Mouse (Mus musculus) stomach, embryonic 14.5 days (tissue): ENCODE results near the gene Arl6ip1. TPM values are rescaled to one million over a fixed set of nuclear protein-coding genes. Genes with fewer than 3 reads are reported as not detected.

Source experiments
- ATAC-seq: fragments of 200-750 bp; cut with Nextera tagmentation; 2 replicates; pipeline ENCODE4 v1.8.0; 2017; ENCODE audit warnings: low read depth, moderate TSS enrichment; ENCODE audit not compliant: insufficient number of reproducible peaks, insufficient read depth, low FRiP score
- H3K27ac ChIP-seq: fragments of 300-500 bp; sonication (generic); 2 replicates; pipeline ENCODE4 v1.5.1; 2014; ENCODE audit warnings: mild to moderate bottlenecking, low read length, moderate library complexity, mixed read lengths
- H3K27me3 ChIP-seq: fragments of 300-500 bp; sonication (generic); 2 replicates; pipeline ENCODE4 v1.6.1; 2014; ENCODE audit warnings: low read length, control low read depth, mixed read lengths; ENCODE audit not compliant: control insufficient read depth, insufficient read depth
- H3K36me3 ChIP-seq: fragments of 300-500 bp; sonication (generic); 2 replicates; pipeline ENCODE4 v1.6.1; 2014; ENCODE audit warnings: mild to moderate bottlenecking, control low read depth, low read length, moderate library complexity, mixed read lengths; ENCODE audit not compliant: control insufficient read depth, insufficient read depth
- H3K4me1 ChIP-seq: fragments of 300-500 bp; sonication (generic); 2 replicates; pipeline ENCODE4 v1.6.1; 2014; ENCODE audit warnings: low read length, control low read depth, mixed read lengths; ENCODE audit not compliant: control insufficient read depth, insufficient read depth
- H3K4me2 ChIP-seq: fragments of 300-500 bp; sonication (generic); replicated peaks from 2 replicates; pipeline ENCODE4 v1.6.1; 2014; ENCODE audit warnings: low read depth, low read length, control low read depth
- H3K4me3 ChIP-seq: fragments of 300-500 bp; sonication (generic); 2 replicates; pipeline ENCODE4 v1.5.1; 2014; ENCODE audit warnings: low read depth, low read length, control low read depth
- H3K9ac ChIP-seq: fragments of 300-500 bp; sonication (generic); replicated peaks from 2 replicates; pipeline ENCODE4 v1.6.1; 2014; ENCODE audit warnings: low read depth, mild to moderate bottlenecking, control low read depth, low read length, moderate library complexity, mixed read lengths
- H3K9me3 ChIP-seq: fragments of 300-500 bp; sonication (generic); 2 replicates; pipeline ENCODE4 v1.6.1; 2016; ENCODE audit warnings: low read depth, low read length, control low read depth; ENCODE audit not compliant: control insufficient read depth
- WGBS: fragments of 180-500 bp; shearing (Covaris S2); extraction: QIAGEN DNeasy Blood & Tissue Kit; methylation state at CpG from one replicate; pipeline ENCODE4 v1.1.7; 2014; 5-methylcytosine and 5-hydroxymethylcytosine counted together
- polyA plus RNA-seq: library from polyadenylated mRNA; unstranded; fragments of >200 nt; fragmentation: Nextera tagmentation; extraction: Ambion mirVana; gene quantifications from 2 replicates; pipeline ENCODE4 v1.2.1, GENCODE M21; 2014

Arl6ip1 gene
- polyA plus RNA-seq, 1 experiment from 2014 or later: 393 TPM

GRCm38 (mm10) chr7:118141271-118141670 lies 11.8 kb upstream of the Arl6ip1 start:
- Histone ChIP-seq H3K4me2 (no peak overlapping the region), H3K4me1 (no peaks in the 10 kb centered on the region), H3K27me3 (no peaks in the 10 kb centered on the region), H3K36me3 (peaks cover 72% of the 10 kb centered on the region), H3K27ac (no peak overlapping the region), H3K9me3 (no peaks in the 10 kb centered on the region), H3K4me3 (no peak overlapping the region), H3K9ac (no peak overlapping the region)
- no peak for ATAC-seq
- WGBS: 93% methylated on average over 7 of the region's 7 CpGs

- WGBS: 78% methylated on average over 11 of the region's 11 CpGs
- no peaks in the 10 kb centered on the region for H3K9me3 ChIP-seq
- H3K4me2 ChIP-seq: no peak overlapping the region
- no peak overlapping the region for H3K9ac ChIP-seq
- H3K4me1 ChIP-seq: no peaks in the 10 kb centered on the region
- no peak for ATAC-seq
- H3K27ac ChIP-seq: no peak overlapping the region
- peaks cover 47% of the 10 kb centered on the region for H3K36me3 ChIP-seq
- no peak overlapping the region for H3K4me3 ChIP-seq
- no peaks in the 10 kb centered on the region for H3K27me3 ChIP-seq
Measured at GRCm38 (mm10) chr7:118135128-118135527, 5.7 kb upstream of the Arl6ip1 start.

- WGBS: under 1% methylated on average over 21 of the region's 21 CpGs
- H3K9me3 ChIP-seq: no peaks in the 10 kb centered on the region
- H3K27ac ChIP-seq: peak overlapping the region; percentile 94
- peaks cover 13% of the 10 kb centered on the region for H3K4me1 ChIP-seq
- H3K4me3 ChIP-seq: peak overlapping the region; percentile 83
- peaks cover 15% of the 10 kb centered on the region; the same call in 1 of the 2 replicates for H3K36me3 ChIP-seq
- no peaks in the 10 kb centered on the region for H3K27me3 ChIP-seq
- peak; percentile 67 for ATAC-seq
- peak overlapping the region; percentile 65 for H3K4me2 ChIP-seq
- H3K9ac ChIP-seq: peak overlapping the region; percentile 77
Measured at GRCm38 (mm10) chr7:118128925-118129429, 485 bp downstream of the Arl6ip1 start.

GRCm38 (mm10) chr7:118126219-118126875 lies 3.1 kb downstream of the Arl6ip1 start:
- WGBS: 53% methylated on average over 11 of the region's 11 CpGs
- peaks cover 13% of the 10 kb centered on the region for H3K4me1 ChIP-seq
- H3K4me2 ChIP-seq: no peak overlapping the region; the same call in 1 of the 2 replicates
- peaks cover 23% of the 10 kb centered on the region for H3K36me3 ChIP-seq
- ATAC-seq: no peak
- H3K9me3 ChIP-seq: no peaks in the 10 kb centered on the region
- H3K9ac ChIP-seq: no peak overlapping the region
- H3K4me3 ChIP-seq: no peak overlapping the region
- no peak overlapping the region for H3K27ac ChIP-seq
- H3K27me3 ChIP-seq: no peaks in the 10 kb centered on the region

- peaks cover 13% of the 10 kb centered on the region for H3K4me1 ChIP-seq
- H3K27ac ChIP-seq: no peak overlapping the region
- no peaks in the 10 kb centered on the region for H3K9me3 ChIP-seq
- ATAC-seq: no peak
- H3K4me3 ChIP-seq: no peak overlapping the region
- no peak overlapping the region for H3K4me2 ChIP-seq
- no peaks in the 10 kb centered on the region for H3K27me3 ChIP-seq
- H3K36me3 ChIP-seq: peaks cover 29% of the 10 kb centered on the region
- no peak overlapping the region for H3K9ac ChIP-seq
Measured at GRCm38 (mm10) chr7:118125736-118126135, 3.7 kb downstream of the Arl6ip1 start.

GRCm38 (mm10) chr7:118123512-118124411 lies 5.7 kb downstream of the Arl6ip1 start:
- Histone ChIP-seq H3K27me3 (no peaks in the 10 kb centered on the region), H3K36me3 (peaks cover 49% of the 10 kb centered on the region), H3K9me3 (no peaks in the 10 kb centered on the region), H3K4me3 (no peak overlapping the region), H3K9ac (no peak overlapping the region), H3K4me2 (no peak overlapping the region), H3K4me1 (peaks cover 20% of the 10 kb centered on the region), H3K27ac (no peak overlapping the region)
- ATAC-seq: no peak
- 57% methylated on average over 4 of the region's 4 CpGs for WGBS

GRCm38 (mm10) chr7:118122235-118122634 lies 7.2 kb downstream of the Arl6ip1 start:
- H3K4me2 ChIP-seq: no peak overlapping the region
- no peak overlapping the region for H3K4me3 ChIP-seq
- 98% methylated on average over 7 of the region's 7 CpGs for WGBS
- peaks cover 57% of the 10 kb centered on the region for H3K36me3 ChIP-seq
- no peak overlapping the region for H3K9ac ChIP-seq
- H3K4me1 ChIP-seq: peaks cover 14% of the 10 kb centered on the region; the same call in 1 of the 2 replicates
- no peak for ATAC-seq
- H3K27ac ChIP-seq: no peak overlapping the region
- H3K27me3 ChIP-seq: no peaks in the 10 kb centered on the region
- H3K9me3 ChIP-seq: no peaks in the 10 kb centered on the region

GRCm38 (mm10) chr7:118120654-118121053 lies 8.8 kb downstream of the Arl6ip1 start:
- Histone ChIP-seq H3K4me3 (no peak overlapping the region), H3K4me2 (no peak overlapping the region), H3K4me1 (peaks cover 7% of the 10 kb centered on the region; the same call in 1 of the 2 replicates), H3K9ac (no peak overlapping the region), H3K9me3 (no peaks in the 10 kb centered on the region), H3K27ac (no peak overlapping the region), H3K36me3 (peaks cover 47% of the 10 kb centered on the region), H3K27me3 (no peaks in the 10 kb centered on the region)
- no peak for ATAC-seq
- WGBS: 79% methylated on average over 1 of the region's 1 CpGs
